Mouse (Mus musculus) MEL (cell line): ENCODE measurements around the gene Ccdc57. TPM values are rescaled to one million over a fixed set of nuclear protein-coding genes. Genes with fewer than 3 reads are reported as not detected.
A peak's percentile ranks its signal among the peaks of the same experiment; 100 is the strongest.
"Not testable (repeated sequence)": the region's sequence is repeated elsewhere in the genome, so short reads cannot be mapped to it uniquely, and the experiment has no call there.

Experiments used
- DNase-seq: peaks from one replicate; pipeline ENCODE4 v3.0.0; 2011; ENCODE audit warnings: low read depth, low spot score
- H3K27ac ChIP-seq: 2 replicates; pipeline ENCODE4 v1.5.1; 2012; ENCODE audit warnings: low read depth, mild to moderate bottlenecking, control low read depth, low read length, moderate library complexity; ENCODE audit not compliant: control insufficient read depth
- H3K27me3 ChIP-seq, 2 experiments: fragments of 150-350 bp in 1 of 2; sonication (generic) in 1 of 2; 2 replicates each; pipeline ENCODE4 v1.6.1; 2012; ENCODE audit warnings: low read length in 2 of 2, mild to moderate bottlenecking in 2 of 2, improper control_type of control experiment in 1 of 2, moderate library complexity in 1 of 2; ENCODE audit not compliant: insufficient read depth in 2 of 2, control insufficient read depth in 1 of 2
- H3K36me3 ChIP-seq, 2 experiments: 2 replicates each; pipeline ENCODE4 v1.6.1; 2012 to 2014; ENCODE audit warnings: low read length in 2 of 2, improper control_type of control experiment in 1 of 2, inconsistent platforms in 1 of 2, mild to moderate bottlenecking in 1 of 2; ENCODE audit not compliant: insufficient read depth in 2 of 2, control insufficient read depth in 1 of 2
- H3K4me1 ChIP-seq, 2 experiments: fragments of 150-350 bp in 1 of 2; sonication (generic) in 1 of 2; 2 replicates each; pipeline ENCODE4 v1.6.1; 2012; ENCODE audit warnings: low read length in 2 of 2, improper control_type of control experiment in 1 of 2, mild to moderate bottlenecking in 1 of 2; ENCODE audit not compliant: insufficient read depth in 2 of 2, control insufficient read depth in 1 of 2
- H3K4me3 ChIP-seq, 2 experiments: fragments of 150-350 bp in 1 of 2; sonication (generic) in 1 of 2; 2 replicates each; pipeline ENCODE4 v1.5.1; 2012; ENCODE audit warnings: low read depth in 2 of 2, low read length in 2 of 2, mild to moderate bottlenecking in 2 of 2, moderate library complexity in 2 of 2, control low read depth in 1 of 2, improper control_type of control experiment in 1 of 2; ENCODE audit not compliant: control insufficient read depth in 1 of 2, insufficient read depth in 1 of 2
- H3K79me2 ChIP-seq: 2 replicates; pipeline ENCODE4 v1.6.1; 2012; ENCODE audit warnings: mild to moderate bottlenecking, low read length, moderate library complexity; ENCODE audit not compliant: control insufficient read depth, poor library complexity, insufficient read depth
- H3K9ac ChIP-seq: 2 replicates; pipeline ENCODE4 v1.6.1; 2012; ENCODE audit warnings: low read depth, mild to moderate bottlenecking, control low read depth, low read length, moderate library complexity; ENCODE audit not compliant: control insufficient read depth, poor library complexity, severe bottlenecking
- H3K9me3 ChIP-seq: fragments of 150-350 bp; sonication (generic); replicated peaks from 2 replicates; pipeline ENCODE4 v1.6.1; 2012; ENCODE audit warnings: mild to moderate bottlenecking, low read length, improper control_type of control experiment, moderate library complexity; ENCODE audit not compliant: insufficient read depth
- CHD2 ChIP-seq: IDR thresholded peaks from 2 replicates; pipeline ENCODE4 v1.6.1; 2011; ENCODE audit warnings: low read length, improper control_type of control experiment
- EP300 ChIP-seq, 2 experiments: IDR thresholded peaks; 2 replicates each; pipeline ENCODE4 v1.6.1; 2011; ENCODE audit warnings: improper control_type of control experiment in 2 of 2, low read length in 2 of 2, low read depth in 1 of 2, mild to moderate bottlenecking in 1 of 2
- ETS1 ChIP-seq: IDR thresholded peaks from 2 replicates; pipeline ENCODE4 v1.6.1; 2012; ENCODE audit warnings: low read depth, mild to moderate bottlenecking, inconsistent platforms, low read length, improper control_type of control experiment, moderate library complexity
- GATA1 ChIP-seq: IDR thresholded peaks from 2 replicates; pipeline ENCODE4 v1.6.1; 2011; ENCODE audit warnings: low read depth, low read length, improper control_type of control experiment
- NELFE ChIP-seq: IDR thresholded peaks from 2 replicates; pipeline ENCODE4 v1.6.1; 2011; ENCODE audit warnings: low read depth, low read length, improper control_type of control experiment
- POLR2A ChIP-seq, 2 experiments: IDR thresholded peaks; 2 replicates each; pipeline ENCODE4 v1.6.1; 2011 to 2012; ENCODE audit warnings: low read length in 2 of 2, mild to moderate bottlenecking in 2 of 2, control low read depth in 1 of 2, improper control_type of control experiment in 1 of 2, low read depth in 1 of 2, moderate library complexity in 1 of 2; ENCODE audit not compliant: control insufficient read depth in 1 of 2, insufficient read depth in 1 of 2, poor library complexity in 1 of 2
- RAD21 ChIP-seq: IDR thresholded peaks from 2 replicates; pipeline ENCODE4 v1.6.1; 2011; ENCODE audit warnings: mild to moderate bottlenecking, low read depth, low read length, improper control_type of control experiment
- TAL1 ChIP-seq: IDR thresholded peaks from 2 replicates; pipeline ENCODE4 v1.6.1; 2012; ENCODE audit warnings: mild to moderate bottlenecking, inconsistent platforms, low read length, moderate library complexity, mixed read lengths
- TBP ChIP-seq: IDR thresholded peaks from 2 replicates; pipeline ENCODE4 v1.8.0; 2011; ENCODE audit warnings: low read depth, low read length, improper control_type of control experiment
- TCF12 ChIP-seq: IDR thresholded peaks from 2 replicates; pipeline ENCODE4 v1.6.1; 2014; ENCODE audit warnings: low read depth, mild to moderate bottlenecking, inconsistent platforms, low read length, improper control_type of control experiment, moderate library complexity
- polyA plus RNA-seq, 2 experiments: library from polyadenylated mRNA; stranded (reverse) in 1 of 2; unstranded in 1 of 2; fragments of >175 nt in 1 of 2; fragments of >200 nt in 1 of 2; gene quantifications; 2 replicates each; pipeline versions ENCODE4 v1.2.1 to v1.2.4; 2012; ENCODE audit warnings: low replicate concordance in 2 of 2, low read depth in 1 of 2; ENCODE audit not compliant: insufficient read length in 2 of 2, insufficient read depth in 1 of 2, missing spikeins in 1 of 2
- total RNA-seq: library from RNA; depleted of rRNA; stranded (reverse); fragments of 300-350 nt; gene quantifications from 2 replicates; pipeline ENCODE4 v1.2.3, GENCODE M21; 2012

Gene Ccdc57
- total and polyA plus RNA-seq, 3 experiments, result 5.3 to 7.4 TPM; not detected in 1

GRCm38 (mm10) chr11:120832962-120833361 is 99.7 kb downstream of the Ccdc57 start:
- not testable (repeated sequence) for H3K9me3 ChIP-seq, H3K36me3 ChIP-seq, H3K4me3 ChIP-seq, H3K79me2 ChIP-seq, H3K4me1 ChIP-seq, H3K27ac ChIP-seq, H3K9ac ChIP-seq, H3K27me3 ChIP-seq
- peak; percentile 44 for DNase-seq
- TF ChIP-seq TCF12 (peak; percentile 54; the same call in 1 of the 2 replicates), ETS1 (0 out of 2 replicates have a peak, but pooled peaks have one; percentile 32), EP300 (IDR thresholded peaks at IDR 0.05; ENCODE audit: low read depth in 1 of 2, low read length in 2 of 2) (peak; percentile 7 to 29; a peak in 1 of 4 replicates), TAL1 (peak; percentile 32), TBP (peak; percentile 73), GATA1 (peak; percentile 45; the same call in 1 of the 2 replicates)

GRCm38 (mm10) chr11:120831659-120832440 is 100.8 kb downstream of the Ccdc57 start:
- Histone ChIP-seq H3K79me2 (no peaks in the 10 kb centered on the region), H3K9me3 (no peaks in the 10 kb centered on the region), H3K27me3 (no peaks in the 10 kb centered on the region), H3K36me3 (peaks cover 0 to 2% of the 10 kb centered on the region in 2 experiments; a peak in 1 of 4 replicates), H3K4me1 (peaks cover 0 to 3% of the 10 kb centered on the region in 2 experiments; a peak in 1 of 4 replicates)
- DNase-seq, result no peak
- no peak for TF ChIP-seq POLR2A (IDR thresholded peaks at IDR 0.05; ENCODE audit: control insufficient read depth in 1 of 2, insufficient read depth in 1 of 2, low read depth in 1 of 2, low read length in 2 of 2, poor library complexity in 1 of 2)
- TF ChIP-seq, all 39 proteins: peak for 0
- Histone ChIP-seq H3K9ac (no peak overlapping the region), H3K4me3 (no peak overlapping the region), H3K27ac (no peak overlapping the region)

DNA sequence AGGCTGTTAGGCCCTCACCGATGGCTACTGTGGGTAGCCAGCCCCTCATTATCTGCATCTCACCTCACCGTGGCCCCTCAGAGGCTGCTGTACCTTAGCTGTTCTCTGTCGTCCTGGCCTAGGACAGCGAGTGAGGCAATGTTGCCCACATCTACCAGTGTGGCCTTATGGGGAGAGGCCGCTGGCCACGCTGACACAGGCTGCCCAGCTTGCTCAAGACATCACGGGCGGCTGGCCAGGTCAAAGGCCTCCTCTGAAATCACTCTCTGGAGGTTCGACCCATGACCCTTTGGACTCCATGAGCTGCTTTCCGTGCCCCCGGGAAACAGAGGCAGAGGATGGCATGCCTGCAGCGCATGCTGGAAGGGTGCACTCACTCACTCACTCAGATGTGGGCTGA is 102.0 kb downstream of the Ccdc57 start:
- Histone ChIP-seq H3K9me3 (no peaks in the 10 kb centered on the region), H3K4me1 (peaks cover 0 to 3% of the 10 kb centered on the region in 2 experiments; a peak in 1 of 4 replicates), H3K4me3 (no peak overlapping the region), H3K27me3 (no peaks in the 10 kb centered on the region), H3K9ac (no peak overlapping the region), H3K36me3 (peaks cover 0 to 2% of the 10 kb centered on the region in 2 experiments; a peak in 1 of 4 replicates), H3K27ac (no peak overlapping the region), H3K79me2 (no peaks in the 10 kb centered on the region)
- DNase-seq, result no peak
- TF ChIP-seq TAL1, result no peak
- no peak for TF ChIP-seq NELFE
- no peak for TF ChIP-seq EP300 (IDR thresholded peaks at IDR 0.05; ENCODE audit: low read depth in 1 of 2, low read length in 2 of 2)
- TF ChIP-seq CHD2, result no peak
- TF ChIP-seq RAD21, result no peak
